Mouse (Mus musculus): ENCODE results near the gene Cldn14. TPM values are rescaled to one million over a fixed set of nuclear protein-coding genes. Genes with fewer than 3 reads are reported as not detected.

The Cldn14 gene
- polyA plus RNA-seq, 1 experiment from 2014 or later, result 0.61 TPM

Other genes starting within 250 kb of the Cldn14 start
- gene Morc3, start 176.7 kb downstream of the Cldn14 start, polyA plus RNA-seq (2015; fragmentation: Nextera tagmentation; extraction: Ambion mirVana), result 26.9 and 33.3 TPM in 2 replicates
- 45.1 and 53.5 TPM in 2 replicates for gene Chaf1b, start 124.9 kb downstream of the Cldn14 start, polyA plus RNA-seq (2015; fragmentation: Nextera tagmentation; extraction: Ambion mirVana)
- not detected in 2 replicates for gene Sim2, start 76.1 kb upstream of the Cldn14 start, polyA plus RNA-seq (2015; fragmentation: Nextera tagmentation; extraction: Ambion mirVana)

Data from intestine, embryonic 16.5 days (tissue).